Mouse (Mus musculus) thymus, postnatal 0 days (tissue): Measurements from ENCODE around the gene Slc34a3. TPM values are rescaled to one million over a fixed set of nuclear protein-coding genes. Genes with fewer than 3 reads are reported as not detected.

Source experiments
- DNase-seq: peaks from one replicate; pipeline ENCODE4 v3.0.0-alpha.2; 2015; ENCODE audit warnings: low spot score
- polyA plus RNA-seq: library from polyadenylated mRNA; unstranded; fragments of >200 nt; fragmentation: Nextera tagmentation; extraction: Ambion mirVana; gene quantifications from 2 replicates; pipeline ENCODE4 v1.2.1, GENCODE M21; 2015

Gene Slc34a3
- polyA plus RNA-seq, 1 experiment from 2014 or later: not detected

DNA sequence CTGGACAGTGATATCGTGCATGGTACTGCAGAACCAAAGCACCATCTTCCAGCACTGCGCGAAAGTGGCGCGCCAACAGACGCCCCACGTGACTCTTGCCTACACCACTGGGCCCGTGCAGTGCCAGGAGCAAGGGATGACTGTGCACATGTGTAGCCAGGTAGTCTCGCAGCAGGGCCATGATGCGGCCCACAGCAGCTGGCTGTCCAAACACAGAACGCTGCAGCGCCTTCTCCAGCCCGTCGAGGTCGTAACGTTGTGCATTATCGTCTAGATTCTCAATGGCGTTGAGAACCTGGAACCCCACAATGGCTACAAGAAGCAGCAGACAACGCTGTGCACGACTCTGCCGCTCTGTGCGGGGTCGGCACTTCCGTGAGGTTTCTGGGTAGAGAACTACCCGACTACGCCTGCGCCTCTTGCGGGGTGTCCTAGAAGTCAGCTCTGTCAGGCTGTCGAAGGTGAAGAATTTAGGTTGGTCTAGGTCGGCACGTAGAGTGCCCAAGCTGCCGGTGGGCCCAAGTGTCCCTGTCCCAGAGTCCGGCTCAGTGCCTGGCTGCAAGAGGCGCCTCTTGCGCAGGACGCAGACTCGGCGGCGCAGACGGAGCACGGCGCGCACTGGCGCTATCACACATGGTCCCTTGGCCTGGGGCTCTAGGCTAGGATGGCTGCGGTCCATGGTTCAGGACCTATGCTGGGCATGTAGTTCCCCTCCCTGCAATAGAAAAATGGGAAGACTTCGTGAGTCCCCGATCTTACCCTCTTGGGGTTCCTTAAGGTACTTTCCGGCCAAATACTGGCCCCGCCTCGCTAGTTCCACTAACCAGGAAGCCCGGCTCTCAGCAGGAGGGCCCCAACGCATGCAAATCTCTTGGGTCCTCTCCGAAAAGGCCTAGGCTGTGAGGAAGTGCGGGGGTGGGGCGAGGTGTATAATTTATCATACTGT lies 38.7 kb downstream of the Slc34a3 start:
- DNase-seq: peak; percentile 68

DNA sequence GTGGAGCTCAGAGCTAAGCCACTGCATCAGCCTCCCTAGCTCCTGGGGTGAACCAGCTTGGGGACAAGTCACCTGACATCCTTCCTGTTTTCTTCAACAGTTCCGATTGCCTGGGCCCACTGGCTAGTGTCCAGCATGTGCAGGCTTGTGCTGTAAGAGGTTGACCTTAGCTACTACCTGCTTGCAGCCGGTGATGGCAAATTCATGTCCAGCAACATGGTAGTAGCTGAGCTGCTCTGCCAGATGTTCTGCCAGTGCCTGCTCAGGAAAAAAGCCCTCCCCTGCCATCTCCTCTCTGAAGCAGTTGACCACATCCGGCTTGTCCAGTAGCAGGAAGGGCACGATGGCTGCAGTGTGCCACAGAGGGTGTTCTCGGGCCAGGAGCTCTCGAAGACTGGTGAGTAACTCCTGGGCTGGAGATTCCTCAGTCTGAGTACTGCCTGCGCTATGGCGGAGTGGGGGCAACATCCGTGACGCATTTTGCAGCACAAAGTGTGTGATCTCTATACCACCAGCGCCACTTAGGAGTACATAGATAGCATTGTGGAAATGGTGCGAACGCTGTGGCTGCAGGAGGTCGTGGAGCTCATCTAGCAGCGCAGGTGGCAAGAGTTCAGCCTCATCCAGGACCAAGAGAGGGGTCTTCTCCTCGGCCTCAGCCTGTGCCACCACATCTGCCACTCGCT lies 39.5 kb downstream of the Slc34a3 start:
- peak; percentile 58 for DNase-seq

DNA sequence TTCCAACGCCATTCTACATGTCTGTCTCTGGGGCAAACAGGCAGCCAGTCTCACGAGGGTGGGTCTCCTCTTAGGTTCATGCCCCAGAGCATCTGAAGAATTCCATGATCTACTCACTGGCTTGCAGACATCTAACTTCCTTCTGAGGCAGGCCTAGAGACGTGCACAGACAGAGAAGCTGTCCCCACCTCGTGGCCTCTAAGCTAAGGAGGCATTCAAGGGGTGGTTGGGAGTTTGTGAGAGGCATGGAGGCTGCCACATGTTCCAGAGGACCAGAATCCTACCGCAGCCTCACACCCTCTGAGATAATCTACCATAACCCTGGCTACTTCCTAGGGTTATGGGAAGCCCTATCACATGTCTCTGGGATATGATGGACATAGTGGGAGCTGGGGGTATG lies 40.2 kb downstream of the Slc34a3 start:
- no peak for DNase-seq

DNA sequence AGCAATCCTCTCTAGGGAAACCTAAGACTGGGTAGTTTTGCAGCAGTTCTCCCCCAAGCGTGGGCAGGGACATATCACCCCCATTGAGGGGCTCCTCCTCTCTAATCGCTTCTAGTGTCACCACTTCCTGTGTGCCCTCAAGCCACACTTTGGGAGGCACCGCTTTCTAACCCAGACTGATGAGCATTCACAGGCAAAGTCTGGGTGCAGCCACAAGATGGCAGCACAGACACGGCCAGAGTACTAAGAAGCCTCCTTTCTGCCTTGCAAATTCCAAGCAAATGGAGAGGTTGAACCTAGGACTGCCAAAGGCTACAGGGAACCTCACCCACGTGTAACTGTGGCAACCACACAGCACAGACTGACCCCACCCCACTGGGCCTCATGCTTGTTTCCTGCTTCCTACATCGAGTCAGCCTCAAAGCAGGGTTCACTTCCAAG lies 40.8 kb downstream of the Slc34a3 start:
- DNase-seq: peak; percentile 90

DNA sequence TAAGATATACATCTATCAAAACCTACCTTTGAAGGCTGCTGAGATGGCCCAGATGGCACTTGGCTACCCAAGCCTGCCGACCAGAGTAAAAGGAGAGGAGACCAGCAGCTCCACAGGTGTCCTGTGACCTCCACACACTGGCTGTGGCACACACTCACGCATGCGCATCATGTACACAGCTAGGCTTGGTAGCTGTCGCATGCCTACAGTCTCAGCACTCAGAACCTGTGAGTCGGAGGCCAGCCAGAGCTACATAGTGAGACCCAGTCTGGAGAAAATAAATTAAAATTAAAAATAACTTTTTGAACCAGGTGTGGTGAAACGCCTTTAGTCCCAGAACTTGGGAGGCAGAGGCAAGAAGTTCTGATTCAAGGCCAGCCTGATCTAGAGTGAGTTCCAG lies 46.3 kb downstream of the Slc34a3 start:
- no peak for DNase-seq

DNA sequence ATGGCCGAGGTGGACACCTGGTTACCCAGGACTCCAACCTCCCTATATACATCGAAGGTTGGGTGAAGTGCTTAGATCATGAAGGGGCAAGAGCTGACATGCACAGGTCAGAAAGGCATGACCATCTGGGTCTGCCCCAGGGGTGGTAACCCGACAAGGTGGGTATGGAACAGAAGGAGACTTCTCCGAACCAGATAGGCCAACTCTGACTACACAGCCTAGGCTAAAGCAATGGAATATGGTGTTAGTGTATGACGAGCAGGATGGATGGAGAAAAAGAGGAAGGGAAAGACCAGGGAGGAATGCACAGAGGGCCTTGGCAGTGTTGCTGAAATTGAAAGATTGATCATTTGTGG lies 47.6 kb downstream of the Slc34a3 start:
- no peak for DNase-seq

DNA sequence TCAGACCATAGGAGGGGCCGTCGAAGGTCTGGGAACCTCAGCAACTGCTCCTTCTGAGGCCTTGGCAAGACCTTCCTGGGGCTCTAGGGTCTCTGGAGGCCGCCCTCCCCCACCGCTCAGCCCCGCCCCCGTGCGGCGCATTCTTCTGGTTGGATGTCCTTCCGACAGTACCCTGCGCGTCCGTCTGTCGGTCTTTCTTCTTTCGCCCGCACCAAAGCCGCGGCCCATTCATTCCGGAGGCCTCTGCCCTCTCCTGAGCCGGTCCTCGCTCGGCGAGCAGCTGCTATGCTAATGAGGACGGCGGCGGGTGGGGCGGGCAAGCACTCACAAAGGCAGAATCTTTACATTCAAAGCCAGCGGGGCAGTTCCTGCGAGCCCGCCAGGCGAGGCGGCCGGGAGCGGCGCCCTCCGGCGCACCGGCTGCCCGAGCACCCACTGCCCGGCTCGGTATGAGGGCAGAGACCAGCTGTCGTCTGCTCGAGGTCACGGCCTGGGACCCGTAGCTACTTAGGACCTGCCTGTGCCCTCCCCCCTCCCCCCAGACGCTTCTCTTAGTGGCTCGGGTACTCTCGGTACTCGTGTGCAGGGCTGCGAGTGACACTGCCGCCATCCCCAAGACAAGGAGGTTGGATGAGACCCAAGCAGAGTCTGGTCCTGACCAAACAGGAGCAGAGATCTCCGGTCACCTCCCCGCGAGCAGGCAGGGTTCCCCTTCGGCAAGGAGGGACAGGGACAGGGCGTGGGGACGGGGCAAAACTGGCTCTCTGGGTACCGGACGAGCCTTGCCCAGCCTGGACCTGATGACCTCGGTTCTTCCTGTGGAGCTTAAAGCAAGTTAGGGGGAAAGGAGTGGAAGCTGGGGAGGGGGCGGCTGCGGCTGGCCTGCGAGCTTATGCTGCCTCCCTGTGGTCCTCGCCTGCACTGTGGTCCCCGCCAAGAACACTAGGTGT lies 48.3 kb downstream of the Slc34a3 start:
- DNase-seq: peak; percentile 57

DNA sequence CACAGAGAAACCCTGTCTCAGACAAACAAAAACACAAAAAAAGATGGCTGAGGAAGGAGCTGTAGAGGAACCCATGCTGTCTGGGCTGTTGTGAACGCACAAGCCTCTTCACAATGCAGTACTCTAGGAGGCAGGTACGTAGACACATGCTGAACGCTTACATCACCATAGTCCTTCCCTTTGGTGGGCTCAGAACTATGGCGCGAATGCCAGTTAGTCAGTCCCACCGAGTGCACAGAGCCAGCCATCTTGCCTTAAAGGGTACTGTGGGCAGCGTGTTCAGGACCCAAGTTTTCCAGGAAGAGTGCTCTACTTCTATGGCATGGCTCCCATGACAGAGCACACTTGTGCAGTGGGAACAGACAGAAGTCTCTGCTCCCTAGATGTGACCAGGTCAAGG lies 49.7 kb downstream of the Slc34a3 start:
- DNase-seq: no peak

DNA sequence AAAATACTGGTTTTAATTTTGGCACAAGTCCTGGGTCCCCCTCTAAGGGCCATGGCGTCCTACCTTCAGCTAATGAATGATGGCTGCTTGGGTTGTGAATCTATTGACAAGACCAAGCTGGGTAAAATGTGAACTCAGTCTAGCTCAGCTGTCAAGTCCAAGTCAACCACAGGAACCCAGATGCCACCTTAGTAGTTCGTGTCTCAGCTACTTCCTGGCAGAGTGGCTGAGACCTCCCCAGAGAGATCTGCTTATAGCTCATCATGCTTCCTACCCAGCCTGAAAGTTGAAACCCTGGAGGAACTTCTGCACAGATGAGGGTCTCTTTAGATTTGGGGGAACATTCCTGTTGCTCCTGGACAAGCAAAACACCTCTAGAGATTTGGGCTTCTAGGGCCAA lies 50.8 kb downstream of the Slc34a3 start:
- peak; percentile 49 for DNase-seq

DNA sequence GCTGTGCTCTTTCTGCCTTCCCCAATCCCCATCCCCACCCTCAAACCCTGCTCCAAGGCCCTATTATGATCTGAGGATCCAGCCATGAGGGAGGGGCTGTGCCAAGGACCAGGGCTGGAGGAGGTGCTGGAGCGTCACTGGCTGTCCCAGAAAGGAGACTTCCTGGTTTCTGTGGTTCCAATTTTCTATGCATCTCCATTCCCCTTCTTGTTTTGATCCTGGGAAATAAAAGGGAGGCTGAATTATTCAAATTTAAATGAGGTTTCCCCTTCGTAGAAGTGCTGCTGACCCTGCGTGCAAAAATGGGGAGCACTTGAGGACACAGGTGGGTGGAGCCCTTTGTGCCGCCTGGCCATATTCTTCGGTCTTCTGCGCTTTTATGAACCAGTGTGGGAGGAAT lies 51.5 kb downstream of the Slc34a3 start:
- no peak for DNase-seq

DNA sequence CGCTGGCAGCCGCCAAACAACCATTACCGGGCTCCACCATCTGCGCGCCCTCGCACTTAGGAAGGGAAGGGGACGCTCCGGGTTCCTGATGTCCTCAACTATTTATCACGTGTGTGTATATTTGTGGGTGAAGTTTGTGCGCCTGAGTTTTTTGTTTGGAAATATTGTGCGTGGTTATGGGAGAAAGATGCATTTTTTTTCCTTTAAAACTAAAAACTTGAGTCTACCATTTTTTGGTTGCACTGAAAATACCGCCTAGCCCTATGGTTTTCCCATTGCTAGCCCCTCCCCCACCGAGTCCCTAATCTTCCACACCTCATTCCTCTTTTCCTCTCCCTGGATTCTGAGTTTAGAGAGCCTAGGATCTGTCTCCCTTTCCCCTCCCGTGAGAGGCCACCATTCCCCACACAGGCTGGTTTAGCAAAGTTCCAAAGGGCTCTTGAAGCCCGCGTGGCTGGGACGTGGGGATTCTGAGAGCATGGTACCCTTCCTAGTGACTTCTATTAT lies 52.2 kb downstream of the Slc34a3 start:
- DNase-seq: no peak

DNA sequence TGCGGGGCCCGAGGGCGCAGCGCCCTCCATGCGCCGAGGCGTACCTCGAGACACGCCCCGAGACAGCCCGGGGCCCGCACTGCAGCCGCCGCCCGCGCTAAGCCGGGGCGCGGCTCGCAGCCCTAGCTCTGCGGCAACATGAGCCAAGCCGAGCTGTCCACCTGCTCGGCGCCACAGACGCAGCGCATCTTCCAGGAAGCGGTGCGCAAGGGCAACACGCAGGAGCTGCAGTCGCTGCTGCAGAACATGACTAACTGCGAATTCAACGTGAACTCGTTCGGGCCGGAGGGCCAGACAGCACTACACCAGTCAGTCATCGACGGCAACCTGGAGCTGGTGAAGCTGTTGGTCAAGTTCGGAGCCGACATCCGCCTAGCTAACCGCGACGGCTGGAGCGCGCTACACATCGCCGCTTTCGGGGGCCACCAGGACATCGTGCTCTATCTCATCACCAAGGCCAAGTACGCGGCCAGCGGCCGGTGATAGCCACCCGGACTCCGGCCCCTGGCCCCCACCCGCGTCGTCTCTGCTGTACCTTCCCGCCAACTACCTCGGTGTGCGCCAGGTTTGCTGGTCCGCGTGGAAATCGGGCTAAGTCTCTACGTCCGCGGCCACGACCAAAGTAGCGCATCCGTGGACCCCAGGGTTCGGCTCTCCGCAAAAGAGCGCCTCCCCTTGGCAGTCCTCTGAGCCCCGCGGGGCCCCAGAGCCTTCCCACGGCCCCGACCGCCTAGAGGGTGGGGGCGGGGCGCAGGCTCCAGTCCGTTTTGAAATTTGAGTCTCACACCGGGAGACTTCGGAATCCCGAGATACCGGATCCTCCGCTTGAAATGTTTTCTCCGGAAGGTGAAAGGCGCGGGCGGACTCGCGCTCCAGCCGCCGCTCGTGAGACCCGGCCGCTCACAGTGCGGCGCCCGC lies 52.9 kb downstream of the Slc34a3 start:
- peak; percentile 75 for DNase-seq

DNA sequence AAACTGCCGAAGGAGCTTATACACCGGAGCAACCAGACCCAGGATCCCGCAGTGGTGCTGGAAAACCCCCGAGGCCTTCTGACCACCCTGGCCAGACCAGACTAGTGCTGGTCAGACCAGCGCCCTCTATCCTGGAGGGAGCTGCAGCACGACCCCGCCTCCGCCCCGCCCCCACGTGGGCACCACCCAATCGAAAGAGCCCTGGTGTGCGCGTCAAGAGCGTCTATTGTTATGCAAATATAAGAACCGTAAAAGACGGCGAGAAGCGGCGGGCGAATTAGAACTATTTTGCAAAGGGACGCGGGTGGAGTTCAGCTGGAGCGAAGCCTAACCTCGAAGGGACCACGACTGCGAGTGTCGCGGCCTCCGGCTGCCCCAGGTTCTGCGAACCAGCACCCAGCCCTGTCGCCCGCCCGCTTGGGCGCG lies 53.7 kb downstream of the Slc34a3 start, which contains the start of gene Nrarp:
Gene Nrarp (plus strand): TSS at position 281 of the 426 bp plus-strand sequence.
- peak; percentile 91 for DNase-seq

DNA sequence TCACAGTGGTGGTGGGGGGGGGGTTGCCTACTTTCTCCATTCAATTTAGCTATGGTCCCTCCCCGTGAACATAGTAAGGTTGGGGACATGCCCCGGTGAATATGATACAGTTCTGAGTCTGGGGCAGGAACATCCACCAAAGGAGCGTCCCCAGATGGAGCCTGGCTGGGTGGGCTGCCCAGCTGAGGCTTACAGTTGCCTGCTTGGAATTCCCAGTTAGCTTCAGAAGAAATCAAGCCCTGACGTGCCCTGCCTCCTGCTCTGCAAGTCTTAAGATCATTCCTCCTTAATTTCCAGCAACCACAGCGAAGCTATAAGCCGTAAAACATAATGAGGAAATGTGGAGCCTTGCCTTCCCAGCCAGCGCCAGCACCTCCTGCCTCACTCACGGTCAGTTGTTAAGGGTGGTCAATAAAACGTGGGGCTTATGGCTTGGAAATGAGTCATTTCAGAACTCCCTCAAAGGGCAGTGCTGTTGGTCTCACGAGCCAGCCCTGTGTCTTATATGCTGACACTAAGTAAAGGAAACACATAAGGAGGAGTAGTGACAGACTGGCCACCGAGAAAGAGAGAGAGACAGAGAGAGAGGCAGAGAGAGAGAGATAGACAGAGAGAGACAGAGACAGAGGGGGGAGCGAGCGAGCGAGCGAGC lies 54.5 kb downstream of the Slc34a3 start:
- DNase-seq: no peak

Other genes with a start within 250 kb of the Slc34a3 start
- gene Nsmf, start 180.0 kb downstream of the Slc34a3 start, polyA plus RNA-seq: 14.3 and 16.5 TPM in 2 replicates
- 0.16 and 0.26 TPM in 2 replicates for gene Entpd8, start 154.1 kb downstream of the Slc34a3 start, polyA plus RNA-seq
- 0.27 and 0.39 TPM in 2 replicates for gene Noxa1, start 139.2 kb downstream of the Slc34a3 start, polyA plus RNA-seq
- gene Nrarp, start 53.6 kb downstream of the Slc34a3 start, polyA plus RNA-seq: 9.5 TPM in 2 replicates
- gene Tor4a, start 37.5 kb downstream of the Slc34a3 start, polyA plus RNA-seq: 23.5 and 25.6 TPM in 2 replicates
- 73.3 and 78.1 TPM in 2 replicates for gene Nelfb, start 22.9 kb downstream of the Slc34a3 start, polyA plus RNA-seq
- 0.14 TPM in 1 of 2 replicates, not detected in the other for gene Stpg3, start 19.7 kb downstream of the Slc34a3 start, polyA plus RNA-seq
- 0.34 TPM in 1 of 2 replicates, not detected in the other for gene Fam166a, start 15.6 kb downstream of the Slc34a3 start, polyA plus RNA-seq
- gene Tubb4b, start 9.7 kb downstream of the Slc34a3 start, polyA plus RNA-seq: 460 and 503 TPM in 2 replicates
- not detected in 2 replicates for gene Rnf224, start 2.4 kb upstream of the Slc34a3 start, polyA plus RNA-seq
- 0.80 and 1.2 TPM in 2 replicates for gene Rnf208, start 7.9 kb upstream of the Slc34a3 start, polyA plus RNA-seq
- gene Cysrt1, start 8.1 kb upstream of the Slc34a3 start, polyA plus RNA-seq: 0.19 and 0.33 TPM in 2 replicates
- 3.4 and 4.9 TPM in 2 replicates for gene AL732309.1, start 12.5 kb upstream of the Slc34a3 start, polyA plus RNA-seq
- gene Tmem203, start 21.1 kb upstream of the Slc34a3 start, polyA plus RNA-seq: 43.1 and 47.4 TPM in 2 replicates
- gene Tprn, start 28.3 kb upstream of the Slc34a3 start, polyA plus RNA-seq: 10.2 and 12.6 TPM in 2 replicates
- 322 and 323 TPM in 2 replicates for gene Ssna1, start 38.1 kb upstream of the Slc34a3 start, polyA plus RNA-seq
- 71.5 and 80.6 TPM in 2 replicates for gene Anapc2, start 38.1 kb upstream of the Slc34a3 start, polyA plus RNA-seq
- gene Tmem210, start 53.8 kb upstream of the Slc34a3 start, polyA plus RNA-seq: not detected in 2 replicates
- 1.4 and 3.6 TPM in 2 replicates for gene Lrrc26, start 55.6 kb upstream of the Slc34a3 start, polyA plus RNA-seq
- gene Grin1, start 84.8 kb upstream of the Slc34a3 start, polyA plus RNA-seq: 0.12 and 0.21 TPM in 2 replicates
- 37.1 and 40.7 TPM in 2 replicates for gene Man1b1, start 98.0 kb upstream of the Slc34a3 start, polyA plus RNA-seq
- 8.7 and 9.1 TPM in 2 replicates for gene Dpp7, start 122.0 kb upstream of the Slc34a3 start, polyA plus RNA-seq
- 21.3 and 24.6 TPM in 2 replicates for gene Uap1l1, start 131.3 kb upstream of the Slc34a3 start, polyA plus RNA-seq
- gene Sapcd2, start 138.0 kb upstream of the Slc34a3 start, polyA plus RNA-seq: 22.8 and 25.4 TPM in 2 replicates
- 7.6 and 9.0 TPM in 2 replicates for gene Entpd2, start 161.5 kb upstream of the Slc34a3 start, polyA plus RNA-seq
- 6.3 and 7.2 TPM in 2 replicates for gene Npdc1, start 165.0 kb upstream of the Slc34a3 start, polyA plus RNA-seq
- 1.4 and 1.8 TPM in 2 replicates for gene Fut7, start 188.9 kb upstream of the Slc34a3 start, polyA plus RNA-seq
- gene Abca2, start 194.3 kb upstream of the Slc34a3 start, polyA plus RNA-seq: 3.3 and 4.7 TPM in 2 replicates
- gene Clic3, start 222.5 kb upstream of the Slc34a3 start, polyA plus RNA-seq: 3.6 and 4.7 TPM in 2 replicates
- gene Paxx, start 226.7 kb upstream of the Slc34a3 start, polyA plus RNA-seq: 72.4 and 83.3 TPM in 2 replicates
- 6.3 TPM in 2 replicates for gene Ptgds, start 235.7 kb upstream of the Slc34a3 start, polyA plus RNA-seq